Mouse (Mus musculus) yolk sac, embryonic 10.5 days (tissue): ENCODE data around the gene Dhx37.
"Not testable (repeated sequence)": the region's sequence is repeated elsewhere in the genome, so short reads cannot be mapped to it uniquely, and the experiment has no call there.

Source experiments
- DNase-seq: peaks from one replicate; pipeline ENCODE4 v3.0.0-alpha.2; 2017; ENCODE audit warnings: low spot score

The Dhx37 gene

DNA sequence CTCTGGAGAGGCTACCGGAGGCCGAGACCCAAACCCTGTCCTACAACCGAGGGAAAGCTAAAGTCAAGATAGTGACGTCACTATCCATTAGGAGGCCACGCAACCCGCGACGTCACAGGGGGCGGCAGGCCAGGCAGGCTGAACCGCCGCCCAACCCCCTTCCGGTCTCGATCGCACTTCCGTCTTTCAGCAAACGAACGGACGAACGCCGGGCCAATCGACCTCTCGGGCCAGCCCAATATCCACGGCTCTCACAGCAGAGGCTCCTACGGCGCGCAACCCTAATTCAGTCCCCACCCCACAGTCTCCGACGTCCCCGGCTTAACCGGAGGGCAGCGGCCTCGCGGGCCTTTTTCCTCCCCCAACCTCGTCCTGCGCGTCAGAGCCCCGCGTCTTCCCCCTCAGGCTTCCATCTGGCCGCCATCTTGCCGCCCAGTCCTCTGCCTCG is 44.8 kb downstream of the Dhx37 start, which contains the start of gene Gm10382:
Gene Gm10382 (plus strand): TSS at position 192 of the 448 bp plus-strand sequence.
- DNase-seq = peak; percentile 81

DNA sequence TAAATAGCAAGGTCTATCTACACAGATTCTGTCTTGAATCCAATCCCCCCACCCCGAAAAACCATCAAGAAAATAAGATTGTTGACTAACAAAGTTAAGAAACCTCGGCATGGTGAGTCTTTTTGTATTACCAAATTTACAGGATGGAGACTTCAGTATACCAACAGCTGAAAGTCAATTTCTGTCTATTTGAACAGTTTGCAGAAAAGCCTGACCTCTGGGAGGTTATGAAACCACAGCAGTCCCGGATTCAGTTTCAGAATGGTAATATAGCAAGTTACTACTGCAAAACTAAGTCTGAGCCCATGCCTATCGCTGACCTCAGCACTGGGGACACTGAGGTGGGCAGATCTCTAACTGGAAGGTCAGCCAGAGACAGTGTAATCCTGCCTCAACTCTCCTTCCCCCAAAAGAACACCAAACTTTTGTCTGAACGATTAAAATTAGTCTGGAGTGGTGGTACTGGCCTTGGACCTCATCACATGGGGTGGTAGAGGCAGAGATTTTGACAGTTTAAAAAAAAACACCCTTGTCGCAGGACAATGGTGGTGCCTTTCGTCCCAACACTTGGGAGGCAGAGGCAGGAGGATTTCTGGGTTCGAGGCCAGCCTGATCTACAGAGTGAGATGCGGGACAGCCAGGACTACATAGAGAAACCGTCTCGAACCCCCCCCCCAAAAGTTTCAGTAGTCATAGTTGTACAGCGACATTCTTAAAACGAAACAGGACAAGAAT is 45.4 kb downstream of the Dhx37 start:
- DNase-seq = no peak

DNA sequence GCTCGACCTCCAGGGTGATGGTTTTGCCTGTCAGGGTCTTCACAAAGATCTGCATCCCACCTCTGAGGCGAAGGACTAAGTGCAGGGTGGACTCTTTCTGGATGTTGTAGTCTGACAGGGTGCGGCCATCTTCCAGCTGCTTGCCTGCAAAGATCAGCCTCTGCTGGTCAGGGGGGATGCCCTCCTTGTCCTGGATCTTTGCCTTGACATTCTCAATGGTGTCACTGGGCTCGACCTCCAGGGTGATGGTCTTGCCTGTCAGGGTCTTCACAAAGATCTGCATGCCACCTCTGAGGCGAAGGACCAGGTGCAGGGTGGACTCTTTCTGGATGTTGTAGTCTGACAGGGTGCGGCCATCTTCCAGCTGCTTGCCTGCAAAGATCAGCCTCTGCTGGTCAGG is 46.6 kb downstream of the Dhx37 start:
- DNase-seq = not testable (repeated sequence)

DNA sequence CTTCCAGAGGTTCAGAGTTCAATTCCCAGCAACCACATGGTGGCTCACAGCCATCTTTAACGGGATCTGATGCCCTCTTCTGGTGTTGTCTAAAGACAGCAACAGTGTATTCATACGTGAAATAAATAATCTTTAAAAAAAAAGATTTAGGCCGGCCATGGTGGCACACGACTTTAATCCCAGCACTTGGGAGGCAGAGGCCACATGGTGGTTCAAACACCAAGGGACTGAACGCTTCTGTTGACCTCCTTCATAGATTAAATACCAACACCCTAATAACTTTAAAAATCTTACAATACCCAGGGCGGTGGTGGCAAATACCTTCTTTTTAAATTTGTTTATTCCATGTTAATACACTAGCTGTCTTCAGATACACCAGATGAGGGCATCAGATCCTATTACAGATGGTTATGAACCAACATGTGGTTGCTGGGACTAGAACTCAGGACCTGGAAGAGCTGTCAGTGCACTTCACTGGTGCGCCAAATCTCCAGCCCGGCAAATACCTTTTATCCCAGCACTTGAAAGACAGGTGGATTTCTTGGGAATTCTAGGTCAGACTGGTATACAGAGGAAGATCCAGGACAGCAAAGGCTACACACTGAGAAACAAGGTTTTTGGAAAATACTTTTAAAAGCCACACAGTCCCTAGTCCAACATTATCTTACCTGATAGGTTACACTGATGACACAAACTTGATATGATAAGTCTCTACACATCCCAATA is 48.5 kb downstream of the Dhx37 start:
- no peak for DNase-seq

DNA sequence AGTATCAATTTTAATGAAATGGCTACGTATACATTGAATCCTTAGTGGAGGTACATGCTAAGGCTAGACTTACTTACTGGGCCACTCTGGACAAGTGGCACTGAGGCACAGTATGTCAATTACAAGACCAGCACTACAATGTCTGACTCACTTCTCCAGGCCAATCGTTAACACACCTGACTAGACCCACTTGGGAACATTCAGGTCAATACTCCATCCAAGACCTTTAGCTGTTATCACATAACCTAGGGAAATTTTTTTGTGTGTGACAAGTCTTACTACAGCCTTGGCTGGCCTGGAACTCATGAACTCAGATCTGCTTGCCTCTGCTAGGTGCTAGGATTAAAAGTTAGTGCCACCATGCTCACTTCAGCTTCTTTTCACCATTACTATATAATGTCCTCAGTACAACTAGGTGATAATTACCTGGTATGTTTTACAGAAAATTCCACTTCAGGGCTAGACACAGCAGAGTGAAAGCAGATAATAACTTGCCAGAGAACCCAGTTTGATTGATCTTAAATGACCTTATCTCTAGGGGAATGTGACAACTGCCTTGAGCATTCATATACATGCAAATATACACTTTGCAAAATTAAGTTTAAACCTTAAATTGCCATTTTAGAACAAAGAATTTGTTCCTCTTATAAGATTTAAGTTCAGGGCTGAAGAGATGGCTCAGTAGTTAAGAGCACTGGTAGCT is 49.3 kb downstream of the Dhx37 start:
- no peak for DNase-seq

DNA sequence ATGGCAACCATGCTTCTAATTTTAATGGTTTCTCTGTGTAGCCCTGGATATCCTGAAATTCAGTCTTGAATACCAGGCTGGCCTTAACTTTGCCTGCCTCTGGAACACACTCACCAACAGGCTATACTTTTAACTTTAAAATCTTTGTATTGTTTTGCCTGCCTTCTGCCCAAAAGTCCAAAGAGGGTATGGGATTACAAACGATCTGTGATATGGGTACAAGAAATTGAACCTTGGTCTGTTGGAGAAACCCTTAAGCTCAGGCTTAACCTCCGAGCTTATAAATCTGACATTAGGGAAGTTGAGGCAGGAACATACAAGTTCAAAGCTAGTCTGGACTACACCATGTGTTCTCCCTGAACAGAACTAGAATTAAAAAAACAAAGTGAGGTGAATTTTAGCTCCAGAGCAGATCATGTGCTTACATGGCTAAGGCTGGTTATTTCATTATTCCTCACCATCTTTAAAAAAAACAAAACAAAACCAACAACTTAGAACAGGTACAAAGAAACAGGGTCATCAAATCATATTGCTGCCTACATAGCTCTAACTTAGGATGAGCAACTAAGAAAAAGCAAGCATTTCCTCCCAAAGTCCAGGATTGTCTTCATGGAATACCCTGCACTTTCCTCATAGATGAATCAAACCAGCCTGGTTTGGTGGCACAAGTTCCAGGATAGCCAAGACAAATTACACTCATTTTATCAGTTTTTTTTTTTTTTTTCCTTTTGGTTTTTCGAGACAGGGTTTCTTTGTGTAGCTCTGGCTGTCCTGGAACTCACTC is 50.1 kb downstream of the Dhx37 start:
- no peak for DNase-seq

- DNase-seq = peak; percentile 51
Measured at GRCm38 (mm10) chr5:125382673-125383558, 51.0 kb downstream of the Dhx37 start.

- DNase-seq = no peak
Measured at GRCm38 (mm10) chr5:125381954-125382672, 51.8 kb downstream of the Dhx37 start.

- no peak for DNase-seq
Measured at GRCm38 (mm10) chr5:125378919-125379318, 55.0 kb downstream of the Dhx37 start.

GRCm38 (mm10) chr5:125377214-125377613 is 56.7 kb downstream of the Dhx37 start:
- DNase-seq = no peak

DNA sequence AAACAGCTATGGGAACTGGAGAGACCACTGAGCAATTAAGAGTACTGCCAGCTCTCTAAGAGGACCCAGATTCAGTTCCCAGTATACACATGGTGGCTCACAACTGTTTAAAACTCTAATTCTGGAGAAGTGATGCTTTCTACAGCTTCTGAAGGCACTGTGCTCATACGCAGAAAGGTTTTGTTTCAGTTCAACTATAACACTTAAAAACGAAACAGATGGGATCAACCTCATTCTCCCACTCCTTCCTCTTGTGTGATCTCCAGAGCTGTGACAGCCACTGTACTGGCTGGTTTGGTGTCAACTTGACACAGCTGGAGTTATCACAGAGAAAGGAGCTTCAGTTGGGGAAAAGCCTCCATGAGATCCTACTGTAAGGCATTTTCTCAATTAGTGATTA is 58.0 kb downstream of the Dhx37 start:
- no peak for DNase-seq

DNA sequence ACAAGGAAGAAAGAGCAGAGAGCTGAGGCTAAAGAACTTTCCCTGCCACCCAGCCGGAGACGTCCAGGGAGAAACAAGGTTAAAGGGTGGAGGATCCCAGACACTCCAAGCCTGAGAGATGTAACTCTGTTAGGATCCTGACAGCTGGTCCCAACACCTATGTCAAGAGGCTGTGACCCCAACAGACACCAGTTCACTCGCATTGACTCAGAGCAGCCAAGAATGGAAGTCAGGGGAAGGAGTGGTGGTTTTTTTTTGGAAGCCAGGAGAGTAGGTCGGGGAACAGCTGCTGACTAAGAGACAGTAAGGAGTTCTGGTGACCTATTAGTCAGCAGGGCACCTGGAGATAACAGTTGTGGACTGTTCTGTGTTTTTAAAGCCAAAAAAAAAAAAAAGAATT is 61.9 kb downstream of the Dhx37 start:
- DNase-seq = no peak

GRCm38 (mm10) chr5:125370950-125371693 is 62.8 kb downstream of the Dhx37 start:
- DNase-seq = no peak

- DNase-seq = peak; percentile 63
Measured at GRCm38 (mm10) chr5:125368568-125368967, 65.4 kb downstream of the Dhx37 start.

DNA sequence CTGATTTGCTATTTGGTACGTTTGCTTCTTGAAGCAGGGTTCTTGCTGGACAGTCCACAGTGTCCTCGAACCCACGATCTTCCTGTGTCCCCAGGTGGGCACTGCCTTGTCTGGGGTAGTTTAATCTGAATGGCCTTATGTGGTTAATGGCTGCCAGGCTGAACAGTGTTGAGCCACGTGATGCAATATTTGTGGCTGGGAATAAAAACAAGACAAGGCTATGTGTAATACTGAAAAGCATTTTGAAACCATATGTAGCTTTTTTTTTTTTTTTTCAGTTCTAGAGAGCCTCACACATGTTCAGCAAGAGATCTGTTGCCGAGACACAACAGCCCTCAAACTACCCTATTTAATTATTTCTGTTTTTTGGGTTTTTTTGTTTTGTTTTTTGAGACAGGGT is 65.8 kb downstream of the Dhx37 start:
- no peak for DNase-seq

DNA sequence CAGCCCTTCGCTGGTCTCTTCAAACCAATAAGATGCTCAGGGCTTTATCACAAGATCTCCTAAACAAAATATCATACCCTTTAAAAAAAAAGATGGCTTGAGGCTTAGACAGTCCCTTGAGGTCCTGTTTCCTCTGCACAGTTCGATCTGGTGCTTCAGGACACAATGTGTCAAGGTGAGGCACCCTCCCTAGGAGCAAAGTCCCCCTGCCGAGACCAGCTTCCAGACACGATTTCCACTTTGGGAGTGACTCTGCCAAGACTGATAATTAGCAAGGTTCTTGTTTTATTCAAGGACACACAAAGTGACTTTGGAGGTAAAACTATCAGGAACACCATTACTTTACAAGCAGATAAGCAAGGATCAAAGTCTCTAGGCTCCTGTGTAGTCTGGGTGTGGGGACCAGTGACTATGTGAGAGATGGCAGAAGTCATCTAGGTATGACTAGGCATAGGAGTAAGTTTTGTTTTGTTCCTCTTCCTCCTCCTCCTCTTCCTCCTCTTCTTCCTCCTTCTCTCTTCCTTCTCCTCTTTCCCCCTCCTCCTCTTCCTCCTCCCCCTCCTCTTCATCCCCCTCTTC is 69.0 kb downstream of the Dhx37 start:
- peak; percentile 32 for DNase-seq

DNA sequence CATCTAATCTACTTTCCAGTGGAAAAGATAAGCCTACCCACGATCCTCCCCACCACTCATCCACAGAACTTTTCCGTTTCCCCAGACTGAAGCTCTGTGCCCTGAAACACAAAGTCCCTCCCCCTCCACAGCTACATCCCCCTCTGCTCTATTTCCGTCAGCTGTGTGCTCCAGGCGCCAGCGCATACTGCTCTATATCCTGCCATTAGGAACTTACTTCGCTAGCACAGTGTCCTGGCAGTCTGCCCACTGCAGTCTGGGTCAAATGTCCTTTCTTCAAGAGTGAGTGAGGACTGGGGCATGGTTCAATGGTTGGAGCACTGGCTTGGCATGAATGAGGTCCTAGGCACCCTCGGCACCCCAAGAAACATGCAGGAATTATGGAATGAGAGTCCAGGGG is 70.0 kb downstream of the Dhx37 start:
- no peak for DNase-seq
